Mouse (Mus musculus) midbrain, embryonic 16.5 days (tissue): ENCODE data around the gene B4galt1. TPM values are rescaled to one million over a fixed set of nuclear protein-coding genes. Genes with fewer than 3 reads are reported as not detected.

Experiments
- ATAC-seq: fragments of 200-750 bp; cut with Nextera tagmentation; 2 replicates; pipeline ENCODE4 v1.8.0; 2017; ENCODE audit warnings: moderate TSS enrichment
- H3K27ac ChIP-seq: fragments of 300-500 bp; sonication (generic); 2 replicates; pipeline ENCODE4 v1.5.1; 2014; ENCODE audit warnings: mild to moderate bottlenecking, low read length, mixed read lengths
- H3K27me3 ChIP-seq: fragments of 300-500 bp; sonication (generic); 2 replicates; pipeline ENCODE4 v1.6.1; 2014; ENCODE audit warnings: low read depth, low read length, mixed read lengths; ENCODE audit not compliant: control insufficient read depth, insufficient read depth
- H3K36me3 ChIP-seq: fragments of 300-500 bp; sonication (generic); 2 replicates; pipeline ENCODE4 v1.6.1; 2014; ENCODE audit warnings: mild to moderate bottlenecking, low read length, moderate library complexity, mixed read lengths; ENCODE audit not compliant: control insufficient read depth, insufficient read depth
- H3K4me1 ChIP-seq: fragments of 300-500 bp; sonication (generic); 2 replicates; pipeline ENCODE4 v1.6.1; 2014; ENCODE audit warnings: mild to moderate bottlenecking, low read length, mixed read lengths; ENCODE audit not compliant: control insufficient read depth, insufficient read depth
- H3K4me2 ChIP-seq: fragments of 300-500 bp; sonication (generic); 2 replicates; pipeline ENCODE4 v1.6.1; 2014; ENCODE audit warnings: mild to moderate bottlenecking, low read length, mixed read lengths
- H3K4me3 ChIP-seq: fragments of 300-500 bp; sonication (generic); 2 replicates; pipeline ENCODE4 v1.5.1; 2014; ENCODE audit warnings: low read depth, mild to moderate bottlenecking, low read length, moderate library complexity, mixed read lengths
- H3K9ac ChIP-seq: fragments of 300-500 bp; sonication (generic); 2 replicates; pipeline ENCODE4 v1.6.1; 2014; ENCODE audit warnings: low read depth, low read length, mixed read lengths
- H3K9me3 ChIP-seq: fragments of 300-500 bp; sonication (generic); replicated peaks from 2 replicates; pipeline ENCODE4 v1.6.1; 2014; ENCODE audit warnings: mild to moderate bottlenecking, low read length, mixed read lengths; ENCODE audit not compliant: control insufficient read depth, poor library complexity, severe bottlenecking
- WGBS: fragments of 180-500 bp; shearing (Covaris S2); extraction: QIAGEN DNeasy Blood & Tissue Kit; methylation state at CpG from one replicate; pipeline ENCODE4 v1.1.7; 2014; 5-methylcytosine and 5-hydroxymethylcytosine counted together
- polyA plus RNA-seq: library from polyadenylated mRNA; unstranded; fragments of >200 nt; fragmentation: Nextera tagmentation; extraction: Ambion mirVana; gene quantifications from 2 replicates; pipeline ENCODE4 v1.2.1, GENCODE M21; 2015

Gene B4galt1
- polyA plus RNA-seq, 1 experiment from 2014 or later, result 5.8 TPM

DNA sequence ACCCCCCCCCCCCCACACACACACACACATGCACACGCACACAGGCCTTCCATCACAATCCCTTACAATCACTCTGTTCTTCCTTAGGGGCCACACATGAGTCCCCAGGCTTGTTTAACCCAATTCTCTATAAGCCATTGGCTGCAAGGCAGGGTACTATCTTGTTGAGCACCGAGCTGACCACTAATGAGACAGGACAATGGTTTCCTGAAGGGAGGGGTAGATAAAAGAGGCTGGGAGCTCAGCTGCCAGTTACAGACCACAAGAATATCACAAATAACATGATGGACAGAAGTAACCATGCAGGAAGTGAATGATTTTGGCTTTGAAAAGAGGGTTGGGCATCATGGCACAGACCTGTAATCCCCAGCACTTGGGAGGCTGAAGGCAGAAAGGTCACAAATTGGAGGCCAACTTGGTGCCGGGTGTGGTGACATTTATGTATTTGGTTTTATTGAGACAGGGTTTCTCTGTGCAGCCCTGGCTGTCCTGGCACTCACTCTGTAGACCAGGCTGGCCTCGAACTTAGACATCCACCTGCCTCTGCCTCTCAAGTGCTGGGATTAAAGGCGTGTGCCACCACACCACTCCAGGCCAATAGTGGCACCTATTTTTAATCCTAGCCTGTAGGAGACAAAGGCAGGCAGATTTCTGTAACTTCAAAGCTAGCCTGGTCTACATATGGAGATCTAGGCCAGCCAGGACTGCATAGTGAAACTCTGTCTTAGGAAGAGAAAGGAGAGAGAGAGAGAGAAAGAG, 21.2 kb upstream of the B4galt1 start:
- no peak overlapping the region for H3K4me2 ChIP-seq
- no peak overlapping the region for H3K27ac ChIP-seq
- H3K9me3 ChIP-seq, result no peaks in the 10 kb centered on the region
- WGBS, result 82% methylated on average over 4 of the region's 5 CpGs
- H3K4me3 ChIP-seq, result no peak overlapping the region
- no peak overlapping the region for H3K9ac ChIP-seq
- peaks cover 2% of the 10 kb centered on the region for H3K4me1 ChIP-seq
- H3K36me3 ChIP-seq, result no peaks in the 10 kb centered on the region
- no peak for ATAC-seq
- no peaks in the 10 kb centered on the region for H3K27me3 ChIP-seq

DNA sequence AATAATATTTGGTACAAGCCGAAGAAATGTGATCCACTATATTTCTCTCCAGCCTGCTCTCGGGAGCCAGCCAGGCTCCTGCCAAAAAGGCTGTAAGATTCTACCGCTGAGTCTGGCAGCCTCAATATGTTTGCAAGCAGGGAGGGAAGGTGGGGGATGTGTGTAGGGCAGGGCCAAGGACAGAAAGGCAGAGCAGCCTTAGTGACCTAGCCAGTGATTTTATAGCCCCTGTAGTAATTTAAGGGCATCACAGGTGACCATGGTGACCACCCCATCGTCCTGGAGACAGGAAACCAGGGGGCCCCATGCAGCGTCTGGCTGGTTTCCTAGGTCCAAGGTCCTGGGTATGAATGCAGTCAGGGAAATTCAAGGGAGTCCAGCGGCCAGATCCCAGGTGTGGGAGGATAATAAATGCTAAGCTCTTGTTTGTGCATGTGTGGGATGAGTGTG, 20.4 kb upstream of the B4galt1 start:
- no peak overlapping the region for H3K4me2 ChIP-seq
- no peak overlapping the region for H3K4me3 ChIP-seq
- ATAC-seq, result 0 out of 2 replicates have a peak, but pooled peaks have one; percentile 51
- 53% methylated on average over 6 of the region's 6 CpGs for WGBS
- no peaks in the 10 kb centered on the region for H3K27me3 ChIP-seq
- H3K27ac ChIP-seq, result no peak overlapping the region
- peaks cover 2% of the 10 kb centered on the region for H3K4me1 ChIP-seq
- H3K9me3 ChIP-seq, result no peaks in the 10 kb centered on the region
- peak overlapping the region; percentile 22; the same call in 1 of the 2 replicates for H3K9ac ChIP-seq
- H3K36me3 ChIP-seq, result no peaks in the 10 kb centered on the region

DNA sequence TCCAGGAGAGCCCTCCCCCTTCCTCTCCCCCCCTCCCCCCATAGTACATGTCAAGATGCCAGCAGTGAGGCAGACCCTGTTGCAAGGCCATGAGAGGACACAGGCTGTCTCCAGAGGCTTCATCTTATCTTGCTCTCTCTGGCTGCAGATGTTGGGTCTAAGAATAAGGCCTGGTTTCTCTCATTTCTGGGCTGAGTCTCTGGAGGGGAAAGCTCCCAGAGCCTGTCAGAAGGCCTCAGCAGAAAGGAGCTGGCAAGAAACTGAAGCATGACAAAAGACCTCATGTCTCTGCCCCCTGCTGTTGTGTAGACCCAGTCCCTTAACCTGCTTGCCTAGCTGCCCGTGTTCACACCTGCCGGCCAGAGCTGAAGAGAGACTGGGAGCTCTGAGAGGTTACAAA, 19.5 kb upstream of the B4galt1 start:
- H3K4me3 ChIP-seq, result no peak overlapping the region
- 58% methylated on average over 2 of the region's 2 CpGs for WGBS
- peaks cover 2% of the 10 kb centered on the region for H3K4me1 ChIP-seq
- H3K27me3 ChIP-seq, result no peaks in the 10 kb centered on the region
- no peak overlapping the region for H3K4me2 ChIP-seq
- no peak overlapping the region for H3K9ac ChIP-seq
- H3K27ac ChIP-seq, result no peak overlapping the region
- ATAC-seq, result no peak
- no peaks in the 10 kb centered on the region for H3K36me3 ChIP-seq
- H3K9me3 ChIP-seq, result no peaks in the 10 kb centered on the region

DNA sequence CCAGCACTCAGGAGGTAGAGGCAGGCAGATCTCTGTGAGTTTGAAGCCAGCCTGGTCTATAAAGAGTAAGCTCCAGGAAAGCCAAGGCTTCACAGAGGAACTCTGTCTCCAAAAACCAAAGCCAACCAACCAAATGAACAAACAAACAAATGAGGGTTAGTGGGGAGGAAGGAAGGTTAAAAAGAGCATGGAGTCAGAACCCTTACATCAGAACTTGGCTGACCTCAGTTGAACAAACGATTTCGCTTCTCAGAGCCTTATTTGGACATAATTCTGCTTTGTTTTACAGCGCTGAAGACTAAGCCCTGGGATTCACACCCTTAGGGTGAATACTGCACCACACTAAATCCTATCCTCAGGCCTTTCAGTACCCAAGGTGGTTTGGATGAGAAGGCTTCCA, 18.3 kb upstream of the B4galt1 start:
- ATAC-seq, result no peak
- H3K9me3 ChIP-seq, result no peaks in the 10 kb centered on the region
- H3K4me1 ChIP-seq, result peaks cover under 1% of the 10 kb centered on the region
- no peaks in the 10 kb centered on the region for H3K27me3 ChIP-seq
- no peak overlapping the region for H3K4me3 ChIP-seq
- no peak overlapping the region for H3K27ac ChIP-seq
- no peak overlapping the region for H3K9ac ChIP-seq
- H3K36me3 ChIP-seq, result no peaks in the 10 kb centered on the region
- 97% methylated on average over 3 of the region's 3 CpGs for WGBS
- H3K4me2 ChIP-seq, result no peak overlapping the region

DNA sequence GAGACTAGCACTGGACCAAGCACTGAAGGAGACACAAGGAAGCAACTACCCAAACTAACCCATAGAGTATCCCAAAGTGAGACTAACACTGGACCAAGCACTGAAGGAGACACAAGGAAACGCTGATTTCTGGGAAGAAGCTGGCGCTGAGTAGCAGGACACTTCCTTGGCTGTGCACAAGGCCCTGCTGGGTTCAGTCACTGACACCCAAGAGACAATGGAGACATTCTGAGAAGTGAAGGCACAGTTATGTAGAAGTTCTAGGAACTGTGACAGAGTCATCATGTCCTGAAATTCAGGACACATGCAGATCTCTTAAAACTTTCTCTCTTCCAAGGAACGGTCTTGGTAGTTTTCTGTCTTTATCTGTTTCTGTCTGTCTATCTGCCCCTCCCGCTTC, 16.4 kb upstream of the B4galt1 start:
- no peak overlapping the region for H3K4me2 ChIP-seq
- WGBS, result 87% methylated on average over 4 of the region's 4 CpGs
- no peaks in the 10 kb centered on the region; the same call in 1 of the 2 replicates for H3K4me1 ChIP-seq
- no peaks in the 10 kb centered on the region for H3K9me3 ChIP-seq
- no peak overlapping the region for H3K9ac ChIP-seq
- no peaks in the 10 kb centered on the region for H3K36me3 ChIP-seq
- no peak for ATAC-seq
- H3K4me3 ChIP-seq, result no peak overlapping the region
- H3K27me3 ChIP-seq, result no peaks in the 10 kb centered on the region
- no peak overlapping the region for H3K27ac ChIP-seq

DNA sequence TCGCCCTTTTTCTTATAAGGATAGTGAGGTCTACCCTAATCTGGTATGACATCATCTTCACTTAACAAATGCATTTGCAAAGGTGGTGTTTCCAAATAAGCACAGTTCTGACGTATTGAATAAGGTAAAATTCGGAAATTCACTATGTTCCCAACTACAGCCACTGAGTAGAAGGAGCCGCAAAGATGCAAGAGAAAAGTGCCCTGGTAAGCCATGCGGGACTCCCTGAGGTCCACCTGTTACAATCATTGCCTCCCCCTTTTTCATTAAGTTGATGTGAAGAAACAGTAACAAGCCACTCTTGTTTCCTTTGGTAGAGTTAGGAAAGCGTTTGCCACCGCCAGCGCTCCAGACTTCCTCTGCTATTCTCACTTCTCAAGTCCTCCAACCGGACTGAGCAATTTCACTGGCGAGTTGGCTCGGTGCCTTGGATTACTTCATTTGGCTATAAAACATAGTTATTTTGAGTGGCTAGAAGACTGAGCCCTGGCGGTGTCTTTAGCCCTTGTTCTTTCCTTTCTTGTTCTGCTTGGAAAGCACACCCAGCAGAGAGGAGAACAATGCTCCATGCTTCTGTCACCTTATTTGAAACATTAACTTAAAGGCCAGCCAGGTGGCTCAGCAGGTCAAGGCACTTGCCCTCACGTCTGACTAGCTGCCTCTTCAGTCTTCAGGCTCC, 14.9 kb upstream of the B4galt1 start:
- Histone ChIP-seq H3K9ac (no peak overlapping the region), H3K4me1 (no peaks in the 10 kb centered on the region), H3K9me3 (no peaks in the 10 kb centered on the region), H3K36me3 (no peaks in the 10 kb centered on the region), H3K4me2 (no peak overlapping the region), H3K27ac (no peak overlapping the region), H3K27me3 (no peaks in the 10 kb centered on the region), H3K4me3 (no peak overlapping the region)
- no peak for ATAC-seq
- WGBS, result 73% methylated on average over 13 of the region's 13 CpGs

DNA sequence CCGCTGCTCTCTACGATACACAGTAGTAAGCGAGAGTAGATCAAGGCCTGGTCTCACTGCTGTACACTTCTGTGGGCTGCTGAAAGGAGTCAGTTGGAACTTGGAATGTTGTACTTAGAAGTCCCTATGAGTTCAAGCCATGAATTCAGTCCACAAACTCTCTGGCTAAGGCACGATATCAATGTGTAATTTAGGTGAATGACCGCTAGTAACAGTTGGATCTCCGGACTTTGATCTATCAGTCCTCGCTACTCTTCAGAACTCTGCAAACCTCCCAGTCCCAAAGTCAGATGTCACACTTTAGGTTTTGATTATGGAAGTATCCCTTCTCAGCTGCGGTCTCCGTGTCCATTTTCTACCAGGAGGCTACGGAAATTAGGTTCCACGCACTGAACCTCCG, 10.6 kb upstream of the B4galt1 start:
- no peak for ATAC-seq
- no peaks in the 10 kb centered on the region for H3K9me3 ChIP-seq
- H3K4me3 ChIP-seq, result no peak overlapping the region
- no peak overlapping the region for H3K4me2 ChIP-seq
- no peaks in the 10 kb centered on the region for H3K36me3 ChIP-seq
- H3K4me1 ChIP-seq, result no peaks in the 10 kb centered on the region; the same call in 1 of the 2 replicates
- WGBS, result 95% methylated on average over 12 of the region's 12 CpGs
- H3K27me3 ChIP-seq, result no peaks in the 10 kb centered on the region
- no peak overlapping the region for H3K27ac ChIP-seq
- H3K9ac ChIP-seq, result no peak overlapping the region

DNA sequence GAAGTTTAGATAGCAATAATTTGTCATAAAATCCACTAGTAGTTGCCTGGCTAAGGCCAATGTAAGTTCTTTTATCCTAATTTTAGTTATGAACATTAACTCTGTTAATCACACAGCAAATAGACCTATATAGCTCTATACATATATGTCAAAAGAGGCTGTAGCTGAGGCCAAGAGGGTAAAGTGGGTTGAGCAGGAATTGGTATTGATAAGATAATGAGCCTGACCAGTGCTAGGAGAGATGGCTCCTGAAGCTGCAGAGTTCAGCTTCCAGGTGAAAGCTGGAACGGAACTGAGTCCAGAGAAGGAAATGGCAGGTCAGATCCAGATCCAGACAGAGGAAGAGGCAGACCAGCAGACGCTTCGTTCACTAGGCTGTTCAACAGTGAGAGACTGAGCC, 9.5 kb upstream of the B4galt1 start:
- Histone ChIP-seq H3K4me3 (no peak overlapping the region), H3K9ac (no peak overlapping the region), H3K36me3 (no peaks in the 10 kb centered on the region), H3K9me3 (no peaks in the 10 kb centered on the region), H3K27ac (no peak overlapping the region), H3K4me2 (no peak overlapping the region), H3K27me3 (no peaks in the 10 kb centered on the region), H3K4me1 (no peaks in the 10 kb centered on the region; the same call in 1 of the 2 replicates)
- WGBS, result 90% methylated on average over 3 of the region's 3 CpGs
- ATAC-seq, result no peak

DNA sequence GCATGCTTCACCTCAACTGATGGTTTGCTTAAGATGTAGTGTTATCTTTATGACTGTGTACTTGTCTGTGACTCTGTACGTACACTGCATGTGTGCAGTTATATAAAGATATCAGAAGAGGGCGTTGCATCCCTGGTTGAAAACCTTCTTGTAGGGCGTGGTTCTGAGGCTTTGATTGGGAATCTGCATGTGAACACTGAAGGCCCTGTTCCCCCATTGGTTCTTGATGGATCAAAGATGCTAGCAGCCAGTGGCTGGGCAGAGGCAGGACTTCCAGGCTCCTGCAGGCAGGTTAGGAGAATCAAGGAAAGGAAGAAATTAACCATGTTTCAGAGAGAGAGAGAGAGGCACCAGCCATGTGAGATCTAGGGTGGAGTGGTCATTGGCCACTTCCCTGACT, 7.3 kb upstream of the B4galt1 start:
- no peak overlapping the region for H3K4me3 ChIP-seq
- no peak for ATAC-seq
- H3K36me3 ChIP-seq, result no peaks in the 10 kb centered on the region
- no peaks in the 10 kb centered on the region for H3K9me3 ChIP-seq
- H3K4me1 ChIP-seq, result no peaks in the 10 kb centered on the region; the same call in 1 of the 2 replicates
- no peak overlapping the region for H3K27ac ChIP-seq
- no peaks in the 10 kb centered on the region for H3K27me3 ChIP-seq
- WGBS, result 83% methylated on average over 3 of the region's 3 CpGs
- H3K9ac ChIP-seq, result no peak overlapping the region
- no peak overlapping the region for H3K4me2 ChIP-seq
